Mouse (Mus musculus): ENCODE measurements around the gene Csnk2a2. TPM values are rescaled to one million over a fixed set of nuclear protein-coding genes. Genes with fewer than 3 reads are reported as not detected.
A peak's percentile ranks its signal among the peaks of the same experiment; 100 is the strongest.

The Csnk2a2 gene
- polyA plus RNA-seq, 1 experiment, result 26.1 TPM

- Histone ChIP-seq H3K4me1 (ENCODE audit: control insufficient read depth, insufficient read depth, low read length) (no peaks in the 10 kb centered on the region), H3K27ac (ENCODE audit: control insufficient read depth, insufficient read depth, low read depth, low read length, poor library complexity) (no peak overlapping the region), H3K4me3 (replicated peaks; ENCODE audit: control insufficient read depth, low read depth, low read length) (no peak overlapping the region)
- 73% methylated on average over 4 of the region's 4 CpGs for WGBS
- TF ChIP-seq CTCF (IDR thresholded peaks at IDR 0.05; ENCODE audit: control insufficient read depth, insufficient read depth, low read length) (no peak), POLR2A (IDR thresholded peaks at IDR 0.05; ENCODE audit: borderline replicate concordance, control insufficient read depth, low read depth, low read length) (no peak)
Observed at GRCm38 (mm10) chr8:95513219-95513618, 23.4 kb upstream of the Csnk2a2 start.

- no peaks in the 10 kb centered on the region for H3K4me1 ChIP-seq (ENCODE audit: control insufficient read depth, insufficient read depth, low read length)
- 78% methylated on average over 4 of the region's 4 CpGs for WGBS
- H3K27ac ChIP-seq (ENCODE audit: control insufficient read depth, insufficient read depth, low read depth, low read length, poor library complexity), result no peak overlapping the region
- TF ChIP-seq CTCF (IDR thresholded peaks at IDR 0.05; ENCODE audit: control insufficient read depth, insufficient read depth, low read length) (no peak), POLR2A (IDR thresholded peaks at IDR 0.05; ENCODE audit: borderline replicate concordance, control insufficient read depth, low read depth, low read length) (no peak)
- H3K4me3 ChIP-seq (replicated peaks; ENCODE audit: control insufficient read depth, low read depth, low read length), result no peak overlapping the region
Observed at GRCm38 (mm10) chr8:95512257-95512656, 22.4 kb upstream of the Csnk2a2 start.

GRCm38 (mm10) chr8:95506245-95506644 lies 16.4 kb upstream of the Csnk2a2 start:
- TF ChIP-seq CTCF (IDR thresholded peaks at IDR 0.05; ENCODE audit: control insufficient read depth, insufficient read depth, low read length) (peak; percentile 16; the same call in 1 of the 2 replicates), POLR2A (IDR thresholded peaks at IDR 0.05; ENCODE audit: borderline replicate concordance, control insufficient read depth, low read depth, low read length) (no peak)
- Histone ChIP-seq H3K4me1 (ENCODE audit: control insufficient read depth, insufficient read depth, low read length) (no peaks in the 10 kb centered on the region), H3K4me3 (replicated peaks; ENCODE audit: control insufficient read depth, low read depth, low read length) (no peak overlapping the region), H3K27ac (ENCODE audit: control insufficient read depth, insufficient read depth, low read depth, low read length, poor library complexity) (no peak overlapping the region)
- WGBS, result 71% methylated on average over 5 of the region's 5 CpGs

- no peak overlapping the region for H3K27ac ChIP-seq (ENCODE audit: control insufficient read depth, insufficient read depth, low read depth, low read length, poor library complexity)
- WGBS, result 88% methylated on average over 3 of the region's 3 CpGs
- no peaks in the 10 kb centered on the region for H3K4me1 ChIP-seq (ENCODE audit: control insufficient read depth, insufficient read depth, low read length)
- no peak for TF ChIP-seq CTCF (IDR thresholded peaks at IDR 0.05; ENCODE audit: control insufficient read depth, insufficient read depth, low read length)
- H3K4me3 ChIP-seq (replicated peaks; ENCODE audit: control insufficient read depth, low read depth, low read length), result no peak overlapping the region
Observed at GRCm38 (mm10) chr8:95505606-95506005, 15.8 kb upstream of the Csnk2a2 start.

GRCm38 (mm10) chr8:95504835-95505234 lies 15.0 kb upstream of the Csnk2a2 start:
- no peak for TF ChIP-seq CTCF (IDR thresholded peaks at IDR 0.05; ENCODE audit: control insufficient read depth, insufficient read depth, low read length)
- no peak for TF ChIP-seq POLR2A (IDR thresholded peaks at IDR 0.05; ENCODE audit: borderline replicate concordance, control insufficient read depth, low read depth, low read length)
- WGBS, result 59% methylated on average over 5 of the region's 5 CpGs
- no peak overlapping the region for H3K27ac ChIP-seq (ENCODE audit: control insufficient read depth, insufficient read depth, low read depth, low read length, poor library complexity)
- no peaks in the 10 kb centered on the region for H3K4me1 ChIP-seq (ENCODE audit: control insufficient read depth, insufficient read depth, low read length)
- no peak overlapping the region for H3K4me3 ChIP-seq (replicated peaks; ENCODE audit: control insufficient read depth, low read depth, low read length)

GRCm38 (mm10) chr8:95502431-95502830 lies 12.6 kb upstream of the Csnk2a2 start:
- no peak overlapping the region for H3K4me3 ChIP-seq (replicated peaks; ENCODE audit: control insufficient read depth, low read depth, low read length)
- H3K4me1 ChIP-seq (ENCODE audit: control insufficient read depth, insufficient read depth, low read length), result no peaks in the 10 kb centered on the region
- H3K27ac ChIP-seq (ENCODE audit: control insufficient read depth, insufficient read depth, low read depth, low read length, poor library complexity), result no peak overlapping the region
- TF ChIP-seq POLR2A (IDR thresholded peaks at IDR 0.05; ENCODE audit: borderline replicate concordance, control insufficient read depth, low read depth, low read length) (no peak), CTCF (IDR thresholded peaks at IDR 0.05; ENCODE audit: control insufficient read depth, insufficient read depth, low read length) (no peak)
- WGBS, result 75% methylated on average over 7 of the region's 7 CpGs

- no peak overlapping the region for H3K4me3 ChIP-seq (replicated peaks; ENCODE audit: control insufficient read depth, low read depth, low read length)
- no peak for TF ChIP-seq CTCF (IDR thresholded peaks at IDR 0.05; ENCODE audit: control insufficient read depth, insufficient read depth, low read length)
- no peak for TF ChIP-seq POLR2A (IDR thresholded peaks at IDR 0.05; ENCODE audit: borderline replicate concordance, control insufficient read depth, low read depth, low read length)
- no peaks in the 10 kb centered on the region for H3K4me1 ChIP-seq (ENCODE audit: control insufficient read depth, insufficient read depth, low read length)
- WGBS, result 90% methylated on average over 5 of the region's 5 CpGs
- no peak overlapping the region for H3K27ac ChIP-seq (ENCODE audit: control insufficient read depth, insufficient read depth, low read depth, low read length, poor library complexity)
Observed at GRCm38 (mm10) chr8:95500436-95500835, 10.6 kb upstream of the Csnk2a2 start.

- no peak for TF ChIP-seq CTCF (IDR thresholded peaks at IDR 0.05; ENCODE audit: control insufficient read depth, insufficient read depth, low read length)
- no peak for TF ChIP-seq POLR2A (IDR thresholded peaks at IDR 0.05; ENCODE audit: borderline replicate concordance, control insufficient read depth, low read depth, low read length)
- H3K4me3 ChIP-seq (replicated peaks; ENCODE audit: control insufficient read depth, low read depth, low read length), result no peak overlapping the region
- 76% methylated on average over 4 of the region's 4 CpGs for WGBS
Observed at GRCm38 (mm10) chr8:95499266-95500064, 9.6 kb upstream of the Csnk2a2 start.

More at GRCm38 (mm10) chr8:95499266-95500064, 9.6 kb upstream of the Csnk2a2 start:
- H3K4me1 ChIP-seq (ENCODE audit: control insufficient read depth, insufficient read depth, low read length), result no peaks in the 10 kb centered on the region
- no peak overlapping the region for H3K27ac ChIP-seq (ENCODE audit: control insufficient read depth, insufficient read depth, low read depth, low read length, poor library complexity)
